Mouse (Mus musculus) left cerebral cortex, postnatal 10 days (tissue): ENCODE data around the gene Adamts12. TPM values are rescaled to one million over a fixed set of nuclear protein-coding genes. Genes with fewer than 3 reads are reported as not detected.

Experiments
- DNase-seq, 2 experiments: peaks; one replicate each; pipeline ENCODE4 v3.0.0; 2021 to 2022; ENCODE audit warnings: low spot score in 2 of 2, mixed read lengths in 1 of 2; ENCODE audit errors: extremely low spot score in 1 of 2
- intact Hi-C: fragments of 180-260 bp; cut with DNase I; formaldehyde crosslinking; loops from one replicate; pipeline ENCODE4 v1.15.1; 2025
- total RNA-seq, 2 experiments: library from RNA; stranded (reverse); gene quantifications; 2 replicates each; pipeline ENCODE4 v1.2.3; 2021

Adamts12 gene
- total RNA-seq = 1 to 10 TPM; 2.6 to 2.7 TPM

- intact Hi-C loops = no loop called here
- peak in 1 of 2 experiments; percentile 71 for DNase-seq
These were observed at the start of gene Adamts12 for GRCm38 (mm10) chr15:11064558-11065411. Gene Adamts12 (plus strand): TSS chr15:11064790.

DNA sequence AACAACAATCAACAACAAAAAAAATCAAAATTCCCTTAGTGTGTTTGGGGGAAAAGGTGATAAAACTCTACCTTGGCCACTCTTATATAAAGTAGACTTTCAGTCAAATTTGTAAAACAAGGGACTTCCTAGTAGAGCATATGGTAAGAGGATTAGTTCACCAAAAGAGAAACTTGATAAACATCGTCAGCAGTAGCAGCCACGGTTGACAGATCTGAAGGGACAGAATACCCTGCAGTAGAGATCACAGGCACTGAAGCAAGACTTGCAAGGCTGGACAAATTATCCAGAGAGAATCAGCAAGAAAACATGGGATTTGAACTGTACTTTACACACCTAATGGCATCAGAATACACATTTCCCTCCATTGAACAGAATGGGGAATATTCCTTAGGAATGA, 49.7 kb upstream of the Adamts12 start:
- no peak for DNase-seq
- intact Hi-C loops = no loop called here

- intact Hi-C loops = no loop called here
- DNase-seq = no peak
These were observed 37.6 kb upstream of the Adamts12 start for GRCm38 (mm10) chr15:11026801-11027561.

DNA sequence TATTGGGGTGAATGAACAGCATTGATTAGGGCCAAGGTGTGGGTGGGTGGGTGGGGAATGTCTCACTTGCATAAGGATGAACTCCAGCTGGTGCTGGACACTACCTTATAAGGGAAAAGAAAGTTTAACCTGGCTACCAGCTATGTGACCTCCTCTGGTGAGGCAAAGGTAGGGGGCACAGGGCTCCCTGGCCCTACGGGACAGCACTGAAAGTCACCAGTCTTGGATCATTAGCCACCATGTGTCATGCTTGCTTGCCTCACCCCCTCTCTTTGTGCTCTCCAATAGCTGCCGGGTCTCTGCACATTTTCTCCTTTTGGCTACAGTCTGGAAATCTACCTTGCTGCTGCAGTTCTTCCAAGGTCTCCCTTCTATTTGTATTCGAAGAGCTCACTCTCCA, 34.4 kb upstream of the Adamts12 start:
- no peak for DNase-seq
- intact Hi-C loops = no loop called here

DNA sequence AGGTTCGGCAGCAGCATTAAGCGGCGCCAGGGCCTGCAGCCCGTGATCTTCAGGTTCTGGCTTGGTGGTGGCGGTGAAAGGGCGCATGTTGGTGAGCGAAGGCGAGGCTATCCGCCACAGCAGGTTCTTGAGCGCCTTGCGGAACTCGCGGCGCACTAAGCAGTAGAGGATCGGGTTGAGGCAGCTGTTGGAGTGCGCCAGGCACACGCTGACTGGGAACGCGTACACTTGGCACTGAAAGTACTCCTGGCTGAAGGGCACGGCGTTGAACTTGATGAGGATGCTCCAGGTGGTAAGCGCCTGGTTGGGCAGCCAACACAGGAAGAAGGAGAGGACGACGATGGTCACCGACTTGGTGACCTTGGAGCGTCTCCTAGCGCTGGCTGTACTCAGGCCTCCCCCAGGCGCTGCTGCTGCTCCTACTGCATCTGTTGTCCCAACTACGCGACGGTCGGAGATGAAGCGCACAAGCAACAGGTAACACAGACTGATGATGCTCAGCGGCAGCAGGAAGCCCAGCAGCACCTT, 28.6 kb upstream of the Adamts12 start:
- DNase-seq = peak in 1 of 2 experiments; percentile 24
- intact Hi-C loops = loop anchor here (5.0 kb wide), 2 partner anchors 119 to 286 kb away; no protein-coding TSS in a partner anchor

GRCm38 (mm10) chr15:11036535-11037375, 27.8 kb upstream of the Adamts12 start:
- peak in 1 of 2 experiments; percentile 24 for DNase-seq
- intact Hi-C loops = loop anchor here (5.0 kb wide), 2 partner anchors 119 to 286 kb away; no protein-coding TSS in a partner anchor

GRCm38 (mm10) chr15:11037376-11037695, 27.3 kb upstream of the Adamts12 start:
- no peak for DNase-seq
- intact Hi-C loops = loop anchor here (5.0 kb wide), 2 partner anchors 120 to 285 kb away; no protein-coding TSS in a partner anchor

GRCm38 (mm10) chr15:11037711-11038110, 26.9 kb upstream of the Adamts12 start, which contains the start of gene Rxfp3:
Gene Rxfp3 (minus strand): TSS chr15:11037991.
- DNase-seq = no peak
- intact Hi-C loops = loop anchor here (1.0 to 5.0 kb wide), 3 partner anchors 120 to 343 kb away; no protein-coding TSS in a partner anchor

DNA sequence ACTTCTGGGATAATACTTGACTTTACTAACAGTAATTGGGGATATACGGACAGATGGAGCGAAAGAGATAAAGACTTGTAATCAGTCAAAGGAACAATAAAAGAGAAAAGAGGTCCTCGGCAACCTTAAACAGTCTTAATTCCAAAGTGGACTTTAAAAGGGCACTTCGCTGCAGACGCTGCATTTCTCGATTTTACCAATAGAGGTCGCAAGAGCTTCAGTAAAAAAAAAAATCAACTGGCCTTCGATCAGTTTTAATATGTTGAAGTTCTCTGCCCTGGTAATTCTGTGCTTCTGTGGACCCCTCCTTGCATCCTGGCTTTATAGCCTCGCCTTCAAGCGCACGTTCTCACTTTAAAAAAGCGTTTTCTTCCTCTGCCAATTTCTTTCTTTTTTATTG, 26.1 kb upstream of the Adamts12 start:
- intact Hi-C loops = loop anchor here (1.0 to 5.0 kb wide), 3 partner anchors 121 to 342 kb away; no protein-coding TSS in a partner anchor
- peak; percentile 26 to 31 for DNase-seq

GRCm38 (mm10) chr15:11040067-11040466, 24.5 kb upstream of the Adamts12 start:
- intact Hi-C loops = no loop called here
- DNase-seq = no peak

DNA sequence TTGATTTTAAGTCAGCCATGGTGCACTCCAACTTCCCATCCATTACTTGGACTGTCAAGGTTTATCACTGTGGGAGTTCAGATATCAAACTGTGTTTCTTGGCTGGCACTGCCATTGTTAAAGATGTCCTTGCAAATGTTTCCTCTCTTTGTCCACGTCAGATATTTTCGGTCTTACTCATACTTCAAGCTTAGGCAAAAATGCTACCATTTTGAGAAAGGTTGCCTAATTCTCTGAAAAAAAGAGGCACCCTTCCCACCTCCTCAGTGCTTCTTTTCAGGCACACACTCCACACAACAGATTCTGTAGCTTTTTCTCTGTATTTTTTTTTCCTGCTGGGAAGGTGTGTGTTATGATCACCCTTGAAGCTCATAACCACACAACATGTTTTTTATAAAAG, 23.4 kb upstream of the Adamts12 start:
- DNase-seq = no peak
- intact Hi-C loops = no loop called here

GRCm38 (mm10) chr15:11042828-11043227, 21.8 kb upstream of the Adamts12 start:
- intact Hi-C loops = no loop called here
- DNase-seq = no peak

GRCm38 (mm10) chr15:11053678-11054439, 10.7 kb upstream of the Adamts12 start:
- DNase-seq = no peak
- intact Hi-C loops = no loop called here

GRCm38 (mm10) chr15:11054440-11055080, 10.0 kb upstream of the Adamts12 start:
- no peak for DNase-seq

DNA sequence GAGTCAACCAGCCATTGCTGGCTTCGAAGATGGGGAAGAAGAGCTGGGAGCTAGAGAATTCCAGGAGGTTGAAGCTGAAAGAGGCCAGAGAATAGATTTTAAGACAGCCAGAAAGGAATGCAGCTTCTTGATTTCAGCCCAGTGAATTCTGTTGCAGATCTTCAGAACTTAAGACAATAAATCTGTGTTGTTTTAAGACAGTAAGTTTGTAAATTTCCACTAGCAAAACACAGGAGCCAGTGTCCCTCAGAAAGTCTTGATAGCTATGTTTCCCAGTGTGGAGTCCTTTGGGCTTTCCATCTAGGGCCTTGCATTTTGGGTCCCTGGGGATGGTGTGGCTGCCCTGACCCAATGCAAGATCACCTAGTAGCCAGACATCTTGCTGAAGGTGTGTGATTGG, 1.7 kb upstream of the Adamts12 start:
- intact Hi-C loops = no loop called here
- no peak for DNase-seq

More at GRCm38 (mm10) chr15:11054440-11055080, 10.0 kb upstream of the Adamts12 start:
- intact Hi-C loops = no loop called here

GRCm38 (mm10) chr15:11064160-11064557, 431 bp upstream of the Adamts12 start:
- no peak for DNase-seq
- intact Hi-C loops = no loop called here

- intact Hi-C loops = no loop called here
- DNase-seq = no peak
These were observed 1.1 kb downstream of the Adamts12 start for GRCm38 (mm10) chr15:11065528-11066171.
